Mouse (Mus musculus) testis, adult 2 months (tissue): ENCODE measurements around the gene Sft2d1. TPM values are rescaled to one million over a fixed set of nuclear protein-coding genes. Genes with fewer than 3 reads are reported as not detected.
"Not testable (repeated sequence)": the region's sequence is repeated elsewhere in the genome, so short reads cannot be mapped to it uniquely, and the experiment has no call there.

Source experiments
- H3K27ac ChIP-seq: fragments of 200-500 bp; 2 replicates; pipeline ENCODE4 v1.5.1; 2012; ENCODE audit warnings: low read depth, low read length; ENCODE audit not compliant: control insufficient read depth, insufficient read depth
- H3K27me3 ChIP-seq: fragments of 200-500 bp; 2 replicates; pipeline ENCODE4 v1.6.1; 2012; ENCODE audit warnings: mild to moderate bottlenecking, low read length, moderate library complexity; ENCODE audit not compliant: control insufficient read depth, insufficient read depth
- H3K36me3 ChIP-seq: fragments of 200-500 bp; 2 replicates; pipeline ENCODE4 v1.6.1; 2012; ENCODE audit warnings: mild to moderate bottlenecking, low read length; ENCODE audit not compliant: control insufficient read depth, insufficient read depth
- H3K4me1 ChIP-seq: fragments of 200-500 bp; 2 replicates; pipeline ENCODE4 v1.6.1; 2012; ENCODE audit warnings: low read length; ENCODE audit not compliant: control insufficient read depth, insufficient read depth
- H3K4me3 ChIP-seq: fragments of 200-500 bp; 2 replicates; pipeline ENCODE4 v1.5.1; 2012; ENCODE audit warnings: low read depth, mild to moderate bottlenecking, low read length, moderate library complexity, mixed read lengths; ENCODE audit not compliant: control insufficient read depth
- CTCF ChIP-seq: fragments of 200-500 bp; IDR thresholded peaks from 2 replicates; pipeline ENCODE4 v1.5.1; 2012; ENCODE audit warnings: low read depth, mild to moderate bottlenecking, inconsistent platforms, low read length, moderate library complexity; ENCODE audit not compliant: control insufficient read depth, insufficient read depth, insufficient replicate concordance
- POLR2A ChIP-seq: fragments of 200-500 bp; IDR thresholded peaks from 2 replicates; pipeline ENCODE4 v1.6.1; 2012; ENCODE audit warnings: low read depth, mild to moderate bottlenecking, inconsistent platforms, low read length, moderate library complexity; ENCODE audit not compliant: control insufficient read depth
- polyA plus RNA-seq: library from polyadenylated mRNA; depleted of rRNA; stranded (reverse); fragments of >200 nt; gene quantifications from 2 replicates; pipeline ENCODE4 v1.2.3, GENCODE M21; 2012

Sft2d1 gene
- polyA plus RNA-seq, 1 experiment, result 40.9 TPM

- no peaks in the 10 kb centered on the region for H3K4me1 ChIP-seq
- H3K27ac ChIP-seq, result no peak overlapping the region
- H3K4me3 ChIP-seq, result no peak overlapping the region
- TF ChIP-seq CTCF, result no peak
- TF ChIP-seq POLR2A, result no peak
- no peaks in the 10 kb centered on the region for H3K36me3 ChIP-seq
- H3K27me3 ChIP-seq, result no peaks in the 10 kb centered on the region
These were observed 8.0 kb upstream of the Sft2d1 start for GRCm38 (mm10) chr17:8302772-8303438.

- TF ChIP-seq CTCF, result no peak
- TF ChIP-seq POLR2A, result no peak
These were observed 7.2 kb upstream of the Sft2d1 start for GRCm38 (mm10) chr17:8303671-8304070.

GRCm38 (mm10) chr17:8305801-8306200 is 5.1 kb upstream of the Sft2d1 start:
- H3K36me3 ChIP-seq, result no peaks in the 10 kb centered on the region
- H3K27ac ChIP-seq, result no peak overlapping the region
- H3K4me3 ChIP-seq, result no peak overlapping the region
- H3K4me1 ChIP-seq, result no peaks in the 10 kb centered on the region
- no peaks in the 10 kb centered on the region for H3K27me3 ChIP-seq
- TF ChIP-seq POLR2A (no peak), CTCF (no peak)

More at GRCm38 (mm10) chr17:8303671-8304070, 7.2 kb upstream of the Sft2d1 start:
- Histone ChIP-seq H3K27ac (no peak overlapping the region), H3K4me3 (no peak overlapping the region), H3K36me3 (no peaks in the 10 kb centered on the region), H3K27me3 (no peaks in the 10 kb centered on the region), H3K4me1 (no peaks in the 10 kb centered on the region)

GRCm38 (mm10) chr17:8311751-8312150 is 849 bp downstream of the Sft2d1 start:
- Histone ChIP-seq H3K4me1 (no peaks in the 10 kb centered on the region; the same call in 1 of the 2 replicates), H3K36me3 (no peaks in the 10 kb centered on the region), H3K4me3 (peak overlapping the region; percentile 25), H3K27ac (no peak overlapping the region), H3K27me3 (no peaks in the 10 kb centered on the region)
- TF ChIP-seq POLR2A, result no peak
- TF ChIP-seq CTCF, result no peak

GRCm38 (mm10) chr17:8313976-8314375 is 3.1 kb downstream of the Sft2d1 start:
- no peak overlapping the region for H3K27ac ChIP-seq

GRCm38 (mm10) chr17:8316251-8316650 is 5.3 kb downstream of the Sft2d1 start:
- no peak overlapping the region for H3K4me3 ChIP-seq
- no peak overlapping the region for H3K27ac ChIP-seq
- H3K4me1 ChIP-seq, result no peaks in the 10 kb centered on the region; the same call in 1 of the 2 replicates
- no peaks in the 10 kb centered on the region for H3K36me3 ChIP-seq
- no peak for TF ChIP-seq POLR2A
- TF ChIP-seq CTCF, result no peak
- no peaks in the 10 kb centered on the region for H3K27me3 ChIP-seq

More at GRCm38 (mm10) chr17:8313976-8314375, 3.1 kb downstream of the Sft2d1 start:
- no peak overlapping the region for H3K4me3 ChIP-seq
- TF ChIP-seq CTCF, result no peak
- TF ChIP-seq POLR2A, result no peak
- H3K36me3 ChIP-seq, result no peaks in the 10 kb centered on the region
- H3K27me3 ChIP-seq, result no peaks in the 10 kb centered on the region
- H3K4me1 ChIP-seq, result no peaks in the 10 kb centered on the region; the same call in 1 of the 2 replicates

GRCm38 (mm10) chr17:8326877-8327276 is 16.0 kb downstream of the Sft2d1 start:
- not testable (repeated sequence) for H3K4me3 ChIP-seq, H3K4me1 ChIP-seq, H3K36me3 ChIP-seq, H3K27ac ChIP-seq, H3K27me3 ChIP-seq
